Mouse (Mus musculus) T-helper 2 cell (primary cell): ENCODE results near the gene Ccdc130.

Experiments
- in situ Hi-C: fragments of 300-600 bp; cut with MboI, MseI; formaldehyde crosslinking; loops from one replicate; pipeline ENCODE4 v1.15.1; 2025; ENCODE audit warnings: high pct_unique_total_duplicates

The Ccdc130 gene

GRCm38 (mm10) chr8:84237542-84238229 lies 32.5 kb downstream of the Ccdc130 start:
- in situ Hi-C loops, result no loop called here

GRCm38 (mm10) chr8:84236998-84237473 lies 33.1 kb downstream of the Ccdc130 start, which contains the start of gene Zswim4:
Zswim4 (minus strand) TSS chr8:84237055.
- in situ Hi-C loops, result no loop called here

- in situ Hi-C loops, result no loop called here
Observed at GRCm38 (mm10) chr8:84236410-84236997, 33.7 kb downstream of the Ccdc130 start.

- in situ Hi-C loops, result no loop called here
Observed at GRCm38 (mm10) chr8:84235746-84236409, 34.3 kb downstream of the Ccdc130 start.

- in situ Hi-C loops, result no loop called here
Observed at GRCm38 (mm10) chr8:84233055-84233454, 37.1 kb downstream of the Ccdc130 start.

- in situ Hi-C loops, result no loop called here
Observed at GRCm38 (mm10) chr8:84230735-84231134, 39.4 kb downstream of the Ccdc130 start.

- in situ Hi-C loops, result no loop called here
Observed at GRCm38 (mm10) chr8:84223322-84224029, 46.7 kb downstream of the Ccdc130 start.

- in situ Hi-C loops, result no loop called here
Observed at GRCm38 (mm10) chr8:84222566-84223165, 47.5 kb downstream of the Ccdc130 start.

- in situ Hi-C loops, result no loop called here
Observed at GRCm38 (mm10) chr8:84220105-84220504, 50.1 kb downstream of the Ccdc130 start.

GRCm38 (mm10) chr8:84218143-84218542 lies 52.0 kb downstream of the Ccdc130 start:
- in situ Hi-C loops, result no loop called here

- in situ Hi-C loops, result no loop called here
Observed at GRCm38 (mm10) chr8:84217206-84217605, 53.0 kb downstream of the Ccdc130 start.

GRCm38 (mm10) chr8:84213277-84213676 lies 56.9 kb downstream of the Ccdc130 start:
- in situ Hi-C loops, result no loop called here

- in situ Hi-C loops, result no loop called here
Observed at GRCm38 (mm10) chr8:84211881-84212563, 58.2 kb downstream of the Ccdc130 start.

GRCm38 (mm10) chr8:84211202-84211601 lies 59.0 kb downstream of the Ccdc130 start:
- in situ Hi-C loops, result no loop called here

GRCm38 (mm10) chr8:84210167-84210791 lies 59.9 kb downstream of the Ccdc130 start:
- in situ Hi-C loops, result no loop called here

GRCm38 (mm10) chr8:84208381-84209380 lies 61.5 kb downstream of the Ccdc130 start:
- in situ Hi-C loops, result no loop called here

GRCm38 (mm10) chr8:84207811-84208210 lies 62.4 kb downstream of the Ccdc130 start:
- in situ Hi-C loops, result no loop called here
